Mouse (Mus musculus) cerebellum, adult 11 months (tissue): ENCODE measurements at regions not wholly inside any gene's neighbourhood (a gene's known extent, or its start where the extent isn't known, plus 50 kb on each side); places are given as distances from the start of the nearest gene placed in this dataset.

Experiments used
- DNase-seq: peaks from one replicate; pipeline ENCODE4 v3.0.0; 2022

GRCm38 (mm10) chr17:82731561-82731960 is 483.5 kb upstream of the Pkdcc start:
- no peak for DNase-seq

GRCm38 (mm10) chr17:82742445-82742844 is 472.6 kb upstream of the Pkdcc start:
- DNase-seq, result no peak

DNA sequence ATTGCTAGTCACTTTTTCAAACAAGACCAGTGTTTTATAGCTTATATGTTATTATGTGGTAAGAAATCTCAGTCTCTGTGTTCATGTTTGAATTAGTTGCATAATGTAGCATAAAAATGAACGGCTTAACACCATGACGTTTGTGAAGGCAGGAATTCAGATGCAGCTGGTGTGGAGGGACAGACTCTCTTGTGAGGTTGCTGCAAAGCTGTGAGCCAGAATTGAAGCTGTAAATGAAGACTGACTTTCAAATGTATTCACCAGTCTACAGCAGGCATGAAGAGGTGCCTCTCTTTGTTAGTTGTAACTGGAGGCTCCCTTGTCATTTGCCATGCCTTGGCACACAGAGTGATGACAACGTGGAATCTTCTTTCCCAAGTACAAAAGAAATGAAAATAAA is 457.7 kb upstream of the Pkdcc start:
- DNase-seq, result no peak

- no peak for DNase-seq
Measured at GRCm38 (mm10) chr17:82779096-82779495, 436.0 kb upstream of the Pkdcc start.

GRCm38 (mm10) chr17:82822129-82822528 is 393.0 kb upstream of the Pkdcc start:
- DNase-seq, result no peak

DNA sequence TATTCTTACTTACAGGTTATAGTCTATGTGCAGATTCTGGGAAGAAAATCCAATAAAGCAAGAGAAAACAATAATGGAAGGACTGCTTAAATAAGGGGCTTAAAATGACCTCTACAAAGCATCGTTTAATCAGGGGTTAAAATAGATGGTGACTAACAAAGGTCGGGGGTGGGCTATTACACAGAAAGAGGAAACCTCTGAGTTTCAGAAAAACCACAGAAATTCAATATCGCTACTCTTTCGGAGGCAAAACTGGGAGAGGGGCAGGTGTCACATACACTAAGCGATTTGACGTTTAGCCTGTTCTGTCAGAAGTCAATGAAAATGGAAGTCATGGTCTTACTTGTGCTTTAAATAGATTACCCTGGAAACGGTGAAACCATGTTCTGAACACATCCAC is 391.0 kb upstream of the Pkdcc start:
- DNase-seq, result no peak

GRCm38 (mm10) chr17:82824619-82825018 is 390.5 kb upstream of the Pkdcc start:
- no peak for DNase-seq

DNA sequence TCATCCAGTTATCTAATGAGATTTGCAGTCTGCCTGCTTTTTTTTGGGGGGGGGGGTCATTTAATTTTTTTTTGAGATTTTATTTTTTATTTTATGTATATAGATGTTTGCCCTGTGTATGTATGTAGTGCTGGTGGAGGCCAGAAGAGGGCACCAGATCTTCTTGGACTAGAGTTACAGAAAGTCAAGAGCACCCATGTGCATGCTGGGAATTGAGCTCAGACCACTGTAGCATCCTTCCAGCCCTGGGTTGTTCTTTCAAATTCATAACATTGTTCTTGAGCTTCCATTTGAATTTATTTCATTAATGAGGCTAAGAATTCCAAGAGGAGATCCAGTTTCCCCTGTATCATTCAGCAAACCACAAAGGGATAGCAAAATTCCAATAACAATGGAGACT is 387.9 kb upstream of the Pkdcc start:
- no peak for DNase-seq

DNA sequence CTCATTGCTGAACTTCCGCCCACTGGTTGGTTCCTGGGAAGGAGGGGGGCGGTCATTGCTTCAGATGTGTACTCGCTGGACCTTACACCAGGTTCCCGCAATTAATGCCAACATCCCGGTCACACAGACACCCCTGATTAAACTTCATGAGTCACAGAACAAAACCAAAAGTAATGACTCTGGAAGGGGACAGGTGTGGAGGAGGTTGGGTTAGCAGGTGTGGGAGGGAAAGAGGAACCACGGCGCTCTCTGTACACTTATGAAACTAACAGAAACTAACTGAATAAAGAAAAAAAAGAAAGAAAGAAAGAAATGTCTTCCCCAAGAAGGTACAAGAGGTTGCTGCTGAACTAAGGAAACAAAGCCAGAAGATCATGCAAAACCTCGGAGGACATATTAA is 387.3 kb upstream of the Pkdcc start:
- no peak for DNase-seq

DNA sequence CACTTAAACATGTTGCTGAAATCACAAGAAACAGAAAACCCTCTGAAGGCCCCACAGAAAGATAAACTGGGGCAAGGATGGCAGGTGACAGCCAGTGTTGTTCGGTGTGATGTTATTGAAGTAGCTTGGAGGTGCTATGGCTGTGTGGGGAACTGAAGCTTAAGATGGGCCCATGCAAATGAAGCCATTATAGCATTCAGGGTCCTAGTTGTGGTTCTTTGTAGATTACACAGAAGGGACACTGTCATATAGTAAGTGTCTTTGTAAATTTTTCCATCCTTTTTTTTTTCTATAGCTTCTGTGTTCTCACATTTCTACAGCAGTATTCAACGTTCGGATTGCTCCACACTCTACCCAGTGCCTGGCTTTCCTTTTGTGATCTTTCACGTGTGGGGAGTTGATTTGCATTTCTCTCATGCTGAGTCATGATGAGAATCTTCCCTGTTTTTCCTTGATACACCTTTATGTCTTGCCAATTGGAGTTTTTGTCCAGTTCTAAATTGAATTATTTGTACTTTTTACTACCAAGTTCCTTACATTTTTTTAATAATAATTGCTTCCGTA is 386.6 kb upstream of the Pkdcc start:
- no peak for DNase-seq

DNA sequence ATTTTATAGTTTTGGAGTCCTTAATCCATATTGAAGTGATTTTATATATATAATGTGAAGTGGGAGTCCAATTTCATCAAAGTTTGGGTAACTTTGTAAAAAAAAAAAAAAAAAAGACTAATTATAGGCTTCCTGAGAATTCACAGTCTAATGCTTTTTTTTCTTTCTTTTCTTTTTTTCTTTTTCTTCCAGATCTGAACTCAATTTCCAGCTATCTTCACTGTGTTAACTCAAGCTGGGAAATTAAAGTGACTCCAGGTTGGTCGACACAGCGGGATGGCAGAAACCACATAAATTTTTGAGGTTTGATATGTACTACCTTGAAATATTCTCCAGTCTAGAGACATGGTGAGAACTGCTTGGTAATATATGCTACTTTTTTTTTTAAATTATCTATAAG is 385.7 kb upstream of the Pkdcc start:
- no peak for DNase-seq

GRCm38 (mm10) chr17:82834177-82834576 is 380.9 kb upstream of the Pkdcc start:
- DNase-seq, result no peak

DNA sequence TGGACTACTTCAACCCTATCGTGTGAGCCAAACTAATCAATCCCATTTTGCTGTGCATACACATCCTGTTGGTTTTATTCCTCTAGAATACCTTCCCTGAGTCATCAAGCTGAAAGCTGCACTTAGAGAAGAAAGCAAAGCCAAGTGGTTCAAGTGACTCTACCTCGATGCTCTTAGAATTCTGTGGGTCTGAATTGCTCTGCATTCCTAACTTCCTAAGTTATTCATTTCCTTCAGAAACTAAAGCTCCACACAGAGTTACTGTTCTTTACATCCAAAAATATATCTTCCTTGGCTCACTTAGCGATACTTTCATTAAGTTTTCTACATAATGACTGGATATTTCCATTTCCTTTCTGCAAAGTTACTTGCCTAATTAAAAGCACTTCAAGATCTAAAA is 379.0 kb upstream of the Pkdcc start:
- DNase-seq, result no peak

- no peak for DNase-seq
Measured at GRCm38 (mm10) chr17:82846776-82847494, 368.2 kb upstream of the Pkdcc start.

DNA sequence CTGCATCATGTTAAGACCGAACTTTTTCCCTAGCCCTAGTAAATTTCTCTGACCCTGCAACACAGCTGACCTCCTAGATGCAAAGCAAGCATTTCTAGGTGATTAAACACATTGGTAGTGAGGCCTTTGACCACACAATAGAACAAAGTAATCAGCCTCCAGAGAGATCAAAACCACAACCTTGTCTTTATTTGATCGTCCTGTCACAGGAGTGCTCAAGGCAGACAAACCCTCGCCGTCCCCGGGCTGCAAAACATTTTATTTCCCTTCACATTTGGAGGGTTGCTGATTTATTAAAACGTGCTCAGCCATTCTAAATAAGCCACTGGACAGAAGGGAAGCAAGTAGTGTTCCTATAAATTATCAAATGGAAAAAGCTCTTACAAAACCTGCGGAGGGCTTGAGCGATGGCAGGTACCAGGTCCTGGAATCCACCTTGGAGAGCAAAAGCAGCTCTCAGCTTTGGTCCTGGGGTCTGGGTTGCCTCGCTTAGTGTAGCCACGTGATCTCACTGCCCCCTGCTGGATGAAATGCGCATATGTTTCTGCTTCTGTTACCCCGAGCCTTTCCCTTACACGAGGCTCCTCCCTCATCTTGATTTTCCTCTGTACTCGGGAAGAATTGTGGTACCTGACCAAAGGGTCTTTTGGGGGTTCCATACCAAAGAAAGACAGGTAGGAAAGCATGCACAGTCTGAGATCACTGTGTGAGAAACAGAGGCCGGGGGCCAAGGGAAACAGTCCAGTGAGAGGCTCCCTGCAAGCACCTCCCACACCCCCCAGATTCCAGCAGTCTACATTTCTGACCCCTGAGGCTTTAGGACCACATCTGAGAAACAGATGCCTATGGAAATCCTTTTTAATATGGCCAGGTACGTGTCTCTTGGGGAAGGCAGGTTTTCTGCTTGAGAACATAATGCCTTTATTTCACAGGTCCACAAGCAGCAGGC is 357.6 kb upstream of the Pkdcc start:
- DNase-seq, result peak; percentile 15

- no peak for DNase-seq
Measured at GRCm38 (mm10) chr17:82860391-82860790, 354.7 kb upstream of the Pkdcc start.

DNA sequence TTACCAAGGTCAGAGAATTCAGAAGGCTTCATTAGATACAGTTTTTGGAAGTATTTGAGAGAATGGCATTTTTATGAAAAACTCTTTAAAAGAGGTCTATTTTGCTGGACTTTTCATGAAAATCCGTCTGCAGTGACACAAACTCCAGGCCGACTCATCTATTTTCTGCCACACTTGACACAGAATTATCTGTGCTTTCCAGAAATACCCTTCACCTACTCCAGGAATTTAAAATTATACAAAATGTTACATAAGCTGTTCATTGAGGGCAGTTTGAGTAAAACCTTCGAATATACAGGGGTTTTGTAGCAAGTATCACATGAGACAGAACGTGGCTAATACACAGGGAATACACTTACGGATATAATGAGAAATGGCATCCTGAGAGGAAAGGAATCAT is 354.1 kb upstream of the Pkdcc start:
- no peak for DNase-seq

- DNase-seq, result no peak
Measured at GRCm38 (mm10) chr17:82877131-82877530, 338.0 kb upstream of the Pkdcc start.

DNA sequence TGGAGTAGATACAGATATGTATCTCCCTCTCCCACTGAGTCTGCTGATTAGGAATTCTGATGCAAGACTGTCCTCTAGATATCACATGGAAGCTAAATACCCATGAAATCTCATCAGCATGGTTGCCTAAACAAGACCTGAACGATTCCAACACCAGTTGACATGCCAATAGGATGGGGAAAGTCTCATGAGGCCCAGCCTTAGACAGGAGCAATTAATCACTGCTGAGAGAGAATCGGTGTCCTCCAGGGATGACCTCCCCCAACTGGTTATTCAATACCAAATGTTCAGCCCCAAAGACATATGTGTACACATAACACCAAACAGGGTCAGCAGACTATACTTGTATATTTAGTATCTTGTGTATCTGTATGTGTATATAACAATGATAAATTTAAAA is 314.5 kb upstream of the Pkdcc start:
- DNase-seq, result no peak

GRCm38 (mm10) chr17:82901098-82901891 is 313.8 kb upstream of the Pkdcc start:
- no peak for DNase-seq

DNA sequence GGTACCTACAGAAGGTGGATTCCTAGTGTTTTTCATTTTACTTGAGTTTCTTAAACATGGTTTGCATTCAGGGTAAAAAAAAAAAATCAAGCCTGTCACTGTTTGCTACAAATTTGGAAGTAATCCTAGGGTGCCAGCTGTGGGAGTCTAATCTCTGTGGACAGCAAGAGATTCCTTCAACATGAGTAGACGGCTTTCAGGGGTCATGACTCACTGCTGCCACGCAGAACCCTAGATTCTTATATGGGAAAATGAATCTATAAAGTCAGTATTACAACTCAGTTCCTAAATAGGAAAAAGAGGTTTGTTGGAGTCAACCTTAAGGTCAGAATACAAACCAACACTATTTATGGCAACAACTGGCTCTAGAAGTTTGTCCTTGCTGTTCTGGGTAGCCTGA is 310.1 kb upstream of the Pkdcc start:
- no peak for DNase-seq

DNA sequence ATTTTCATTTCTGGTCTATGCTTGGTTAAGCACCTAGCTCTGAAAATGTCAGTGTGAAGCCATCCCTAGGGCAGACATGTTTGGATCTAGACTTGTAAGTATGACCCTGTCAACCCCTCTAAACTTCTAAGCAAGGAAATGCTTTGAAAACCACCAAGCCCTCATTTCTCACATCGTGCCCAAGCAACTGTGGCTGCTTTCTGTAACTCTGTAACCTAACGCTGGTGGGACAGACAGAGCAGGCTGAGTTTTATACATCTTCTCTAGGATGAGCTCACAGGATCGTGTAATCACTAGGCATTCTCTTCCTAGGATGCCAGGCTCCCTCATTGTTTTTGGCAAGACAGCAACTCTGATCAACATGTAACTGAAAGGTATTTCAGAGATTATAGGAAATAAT is 309.6 kb upstream of the Pkdcc start:
- DNase-seq, result no peak

- no peak for DNase-seq
Measured at GRCm38 (mm10) chr17:82909189-82909588, 305.9 kb upstream of the Pkdcc start.
